Mouse (Mus musculus) ES-Bruce4 (cell line): ENCODE data around the gene Rasgrp2. TPM values are rescaled to one million over a fixed set of nuclear protein-coding genes. Genes with fewer than 3 reads are reported as not detected.

Source experiments
- H3K27ac ChIP-seq: 2 replicates; pipeline ENCODE4 v1.5.1; 2012; ENCODE audit warnings: low read length, inconsistent platforms; ENCODE audit not compliant: insufficient read depth
- H3K27me3 ChIP-seq: 2 replicates; pipeline ENCODE4 v1.6.1; 2012; ENCODE audit warnings: mild to moderate bottlenecking, low read length, inconsistent platforms; ENCODE audit not compliant: control insufficient read depth, poor library complexity, insufficient read depth, severe bottlenecking
- H3K36me3 ChIP-seq: 2 replicates; pipeline ENCODE4 v1.6.1; 2012; ENCODE audit warnings: inconsistent platforms, mild to moderate bottlenecking, low read length, moderate library complexity; ENCODE audit not compliant: control insufficient read depth, poor library complexity, insufficient read depth, severe bottlenecking
- H3K4me1 ChIP-seq: one replicate; pipeline ENCODE4 v1.8.1; 2011; ENCODE audit warnings: low read length; ENCODE audit not compliant: control insufficient read depth, insufficient read depth
- H3K4me3 ChIP-seq: 2 replicates; pipeline ENCODE4 v1.5.1; 2011; ENCODE audit warnings: low read depth, mild to moderate bottlenecking, low read length
- H3K9ac ChIP-seq: 2 replicates; pipeline ENCODE4 v1.6.1; 2012; ENCODE audit warnings: low read depth, mild to moderate bottlenecking, inconsistent platforms; ENCODE audit not compliant: poor library complexity, severe bottlenecking
- H3K9me3 ChIP-seq: replicated peaks from 2 replicates; pipeline ENCODE4 v1.6.1; 2012; ENCODE audit warnings: mild to moderate bottlenecking, low read length, inconsistent platforms; ENCODE audit not compliant: control insufficient read depth, poor library complexity, insufficient read depth, severe bottlenecking
- CTCF ChIP-seq: IDR thresholded peaks from one replicate; pipeline ENCODE4 v1.8.1; 2011; ENCODE audit warnings: low read depth, low read length
- EP300 ChIP-seq: IDR thresholded peaks from 2 replicates; pipeline ENCODE4 v1.6.1; 2011; ENCODE audit warnings: low read depth, low read length; ENCODE audit not compliant: insufficient read depth
- POLR2A ChIP-seq: IDR thresholded peaks from one replicate; pipeline ENCODE4 v1.8.1; 2011; ENCODE audit warnings: low read length; ENCODE audit not compliant: insufficient read depth
- polyA plus RNA-seq: library from polyadenylated mRNA; stranded (reverse); fragments of >200 nt; gene quantifications from 2 replicates; pipeline ENCODE4 v1.2.4, GENCODE M21; 2011; ENCODE audit warnings: low read depth; ENCODE audit not compliant: missing spikeins, insufficient read depth, insufficient read length

The Rasgrp2 gene
- polyA plus RNA-seq, 1 experiment = 37.9 TPM

DNA sequence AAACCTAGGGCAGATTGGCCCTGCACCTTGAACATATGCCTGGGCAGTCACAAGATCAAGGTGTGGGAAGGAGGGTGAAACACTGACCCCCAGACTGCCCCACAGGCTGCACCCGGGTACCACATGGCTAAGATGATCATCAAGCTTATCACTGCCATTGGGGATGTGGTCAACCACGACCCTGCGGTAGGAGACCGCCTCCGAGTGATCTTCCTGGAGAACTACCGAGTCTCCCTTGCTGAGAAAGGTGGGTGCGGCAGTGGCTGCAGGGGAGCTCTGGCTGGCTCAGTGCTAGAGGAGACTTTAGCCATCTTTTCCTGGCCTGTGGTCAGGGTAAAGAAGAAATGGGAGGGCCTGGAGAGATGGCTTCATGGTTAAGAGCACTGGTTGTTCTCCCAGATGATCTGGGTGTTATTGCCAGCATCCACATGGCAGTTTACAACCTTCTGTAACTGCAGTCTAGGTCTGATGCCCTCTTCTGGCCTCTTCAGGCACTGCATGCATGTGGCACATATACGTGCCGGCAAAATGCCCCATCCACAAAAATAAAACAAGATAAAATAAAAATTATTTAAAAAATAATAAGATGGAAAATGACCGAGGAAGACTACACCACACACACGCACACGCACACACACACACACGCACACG, 6.3 kb upstream of the Rasgrp2 start:
- Histone ChIP-seq H3K4me1 (peaks cover 3% of the 10 kb centered on the region), H3K4me3 (no peak overlapping the region), H3K36me3 (no peaks in the 10 kb centered on the region), H3K27me3 (no peaks in the 10 kb centered on the region), H3K9me3 (no peaks in the 10 kb centered on the region), H3K27ac (no peak overlapping the region), H3K9ac (no peak overlapping the region)
- no peak for TF ChIP-seq EP300
- peak; percentile 64 for TF ChIP-seq CTCF

DNA sequence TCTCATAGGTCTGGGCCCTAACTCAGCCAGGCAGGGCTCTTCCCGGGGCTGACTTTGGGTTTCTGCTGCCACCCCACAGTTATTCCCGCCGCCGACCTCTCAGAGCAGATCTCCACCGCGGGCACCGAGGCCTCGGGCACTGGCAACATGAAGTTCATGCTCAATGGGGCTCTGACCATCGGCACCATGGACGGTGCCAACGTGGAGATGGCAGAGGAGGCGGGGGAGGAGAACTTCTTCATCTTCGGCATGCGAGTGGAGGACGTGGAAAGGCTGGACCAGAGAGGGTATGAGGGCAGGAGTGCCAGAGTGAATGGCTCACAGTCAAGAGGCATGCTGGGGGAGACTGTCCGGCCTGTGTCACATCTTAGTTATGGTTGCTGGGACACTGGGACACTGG, 5.5 kb upstream of the Rasgrp2 start:
- no peaks in the 10 kb centered on the region for H3K9me3 ChIP-seq
- no peak overlapping the region for H3K9ac ChIP-seq
- no peak overlapping the region for H3K4me3 ChIP-seq
- peaks cover 3% of the 10 kb centered on the region for H3K4me1 ChIP-seq
- TF ChIP-seq EP300 (no peak), POLR2A (no peak), CTCF (no peak)
- no peak overlapping the region for H3K27ac ChIP-seq
- H3K36me3 ChIP-seq = no peaks in the 10 kb centered on the region
- H3K27me3 ChIP-seq = no peaks in the 10 kb centered on the region

DNA sequence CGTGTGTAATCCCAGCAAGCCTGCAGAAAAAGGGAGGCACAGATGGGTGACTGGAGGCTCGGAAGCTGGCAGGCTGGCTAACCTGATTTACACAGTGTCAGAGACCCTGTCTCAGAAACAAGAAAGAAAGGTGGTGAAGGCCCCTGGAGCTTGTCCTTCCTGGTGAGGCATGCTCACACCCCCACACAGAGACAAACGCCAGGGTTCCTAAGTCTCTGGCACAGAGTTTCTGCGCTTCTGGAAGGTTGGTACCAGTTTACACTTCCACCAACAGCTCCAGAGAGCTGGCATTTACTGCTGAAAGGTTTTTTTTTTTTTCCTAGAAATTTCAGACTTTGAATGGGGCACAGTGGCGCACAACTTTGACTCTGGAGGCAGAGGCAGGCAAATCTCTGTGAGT, 2.9 kb upstream of the Rasgrp2 start:
- H3K9me3 ChIP-seq = no peaks in the 10 kb centered on the region
- H3K27me3 ChIP-seq = no peaks in the 10 kb centered on the region
- no peaks in the 10 kb centered on the region for H3K4me1 ChIP-seq

DNA sequence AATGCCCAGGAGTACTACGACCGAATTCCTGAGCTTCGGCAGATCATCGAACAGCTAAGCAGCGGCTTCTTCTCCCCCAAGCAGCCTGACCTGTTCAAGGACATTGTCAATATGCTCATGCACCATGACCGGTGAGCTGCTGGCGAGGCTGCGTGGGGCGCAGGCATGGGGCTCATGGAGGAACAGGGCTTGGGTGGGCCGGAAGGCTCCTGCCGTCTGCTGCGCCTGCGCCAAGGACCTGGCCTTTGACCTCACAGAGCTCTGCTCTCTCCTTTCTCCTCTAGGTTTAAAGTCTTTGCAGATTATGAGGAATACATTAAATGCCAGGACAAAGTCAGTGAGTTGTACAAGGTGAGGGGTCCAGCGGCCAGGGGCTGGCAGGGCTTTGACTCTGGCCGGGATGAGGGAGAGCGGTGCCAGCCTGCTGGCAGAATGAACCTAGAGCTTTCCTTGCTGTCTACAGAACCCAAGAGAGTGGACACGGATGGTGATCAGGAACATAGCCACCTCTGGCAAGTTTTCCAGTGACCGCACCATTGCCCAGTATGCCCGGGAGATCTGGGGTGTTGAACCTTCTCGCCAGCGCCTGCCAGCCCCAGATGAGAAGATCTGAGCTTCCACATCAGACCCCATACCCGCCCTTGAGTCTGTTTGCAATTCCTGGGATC, 1.4 kb upstream of the Rasgrp2 start:
- Histone ChIP-seq H3K4me1 (no peaks in the 10 kb centered on the region), H3K4me3 (peak overlapping the region; percentile 31; the same call in 1 of the 2 replicates)
- TF ChIP-seq POLR2A (no peak), CTCF (no peak), EP300 (no peak)

More for the DNA sequence above, 2.9 kb upstream of the Rasgrp2 start:
- Histone ChIP-seq H3K4me3 (no peak overlapping the region), H3K27ac (no peak overlapping the region), H3K36me3 (no peaks in the 10 kb centered on the region), H3K9ac (no peak overlapping the region)
- TF ChIP-seq EP300 = no peak
- no peak for TF ChIP-seq CTCF
- TF ChIP-seq POLR2A = no peak

DNA sequence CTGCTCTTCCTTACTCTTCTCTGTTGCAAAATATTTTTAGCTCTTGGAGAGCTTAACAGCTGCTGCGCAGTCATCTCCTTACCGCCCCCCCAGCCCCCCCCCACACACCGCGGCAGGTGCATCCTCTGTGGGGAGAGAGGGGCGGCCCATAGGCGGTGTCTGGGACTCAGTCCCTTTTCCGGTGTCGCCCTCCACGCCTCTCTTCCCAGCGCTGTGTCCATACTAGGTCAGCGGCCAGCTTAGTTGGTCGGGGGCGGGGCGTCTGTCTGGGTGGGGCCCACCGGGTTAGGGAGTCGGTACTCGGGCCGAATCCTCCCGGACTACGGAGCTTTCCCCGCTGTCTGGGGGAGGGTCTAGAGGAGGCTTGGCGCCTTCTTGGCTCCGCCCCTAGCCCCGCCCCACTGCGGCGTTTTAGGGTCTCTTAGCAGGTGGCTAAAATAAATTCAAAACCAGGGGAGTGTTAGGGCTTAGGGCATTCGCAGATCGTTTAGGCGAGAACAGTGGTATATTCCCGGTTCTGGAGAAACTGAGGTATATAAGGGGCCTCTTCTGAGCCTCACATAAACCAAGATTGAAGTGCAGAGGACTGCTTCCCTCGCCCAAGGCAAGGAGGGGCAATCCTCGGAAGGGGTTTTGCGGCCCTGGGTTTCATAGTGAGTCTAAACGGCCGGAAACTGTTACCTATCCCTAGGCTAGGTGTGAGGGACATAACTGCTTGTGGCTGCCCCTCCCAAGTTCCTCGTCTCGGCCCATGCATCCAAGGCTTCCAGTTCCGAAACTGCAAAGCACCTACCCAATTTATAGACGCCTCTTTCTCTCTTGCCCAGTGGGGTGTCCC, 474 bp upstream of the Rasgrp2 start:
- Histone ChIP-seq H3K27me3 (no peaks in the 10 kb centered on the region), H3K36me3 (no peaks in the 10 kb centered on the region), H3K27ac (peak overlapping the region; percentile 37), H3K4me1 (no peaks in the 10 kb centered on the region), H3K9ac (peak overlapping the region; percentile 86), H3K9me3 (no peaks in the 10 kb centered on the region), H3K4me3 (peak overlapping the region; percentile 71)
- TF ChIP-seq POLR2A (no peak), EP300 (no peak), CTCF (no peak)

More for the DNA sequence above, 1.4 kb upstream of the Rasgrp2 start:
- H3K9ac ChIP-seq = peak overlapping the region; percentile 86; the same call in 1 of the 2 replicates
- no peaks in the 10 kb centered on the region for H3K9me3 ChIP-seq
- no peaks in the 10 kb centered on the region for H3K27me3 ChIP-seq
- H3K36me3 ChIP-seq = no peaks in the 10 kb centered on the region
- H3K27ac ChIP-seq = no peak overlapping the region
